Mouse (Mus musculus): ENCODE data around the gene Abtb2. TPM values are rescaled to one million over a fixed set of nuclear protein-coding genes. Genes with fewer than 3 reads are reported as not detected.
A peak's percentile ranks its signal among the peaks of the same experiment; 100 is the strongest.

Abtb2 gene
- polyA plus RNA-seq, 1 experiment from 2014 or later, result 4.5 TPM

DNA sequence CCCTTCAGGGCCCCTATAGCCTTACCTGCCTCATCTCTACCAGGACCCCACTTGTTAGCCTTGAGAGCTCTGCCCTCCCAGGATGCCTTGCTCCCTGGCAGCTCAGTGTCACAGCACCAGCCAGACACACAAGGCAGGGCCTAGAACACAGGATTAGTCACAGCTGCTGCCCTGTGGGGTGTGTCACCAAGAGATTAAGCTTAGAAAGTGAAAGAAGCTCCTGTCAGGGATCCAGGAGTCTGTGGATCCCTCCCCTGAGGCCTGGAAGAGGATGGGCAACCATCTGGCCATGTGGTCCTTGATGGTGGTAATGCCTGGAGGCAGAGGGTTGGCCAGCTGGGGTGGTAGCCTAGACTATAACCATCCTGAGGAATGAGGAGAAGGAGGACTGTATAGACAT lies 121.0 kb downstream of the Abtb2 start:
- H3K4me3 ChIP-seq (replicated peaks), result no peak overlapping the region
- H3K9ac ChIP-seq, result no peak overlapping the region
- no peak overlapping the region for H3K27ac ChIP-seq
- H3K27me3 ChIP-seq (replicated peaks), result no peaks in the 10 kb centered on the region
- no peak overlapping the region for H3K4me2 ChIP-seq (replicated peaks)
- no peaks in the 10 kb centered on the region for H3K9me3 ChIP-seq
- H3K4me1 ChIP-seq (replicated peaks), result peaks cover 6% of the 10 kb centered on the region; the same call in 1 of the 2 replicates
- H3K36me3 ChIP-seq, result no peaks in the 10 kb centered on the region
- ATAC-seq, result no peak

DNA sequence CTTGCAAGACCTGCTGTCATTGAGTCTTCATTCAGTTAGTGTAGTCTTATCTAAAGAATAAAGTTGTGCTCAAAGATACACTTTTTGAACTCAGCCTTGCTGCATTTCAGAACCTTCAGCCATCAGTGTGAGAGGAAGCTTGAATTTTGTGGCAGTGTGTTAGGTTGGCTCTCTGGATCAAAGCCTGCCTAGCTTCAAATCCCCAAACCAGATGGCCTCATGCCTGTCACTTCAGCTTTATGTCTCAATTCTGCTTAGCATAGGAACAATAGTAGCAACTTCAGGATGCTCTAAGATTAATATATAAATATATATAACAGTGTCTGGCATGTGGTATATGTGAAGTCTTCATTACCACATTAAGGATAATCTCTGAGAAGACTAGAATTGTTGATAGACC lies 121.8 kb downstream of the Abtb2 start:
- no peaks in the 10 kb centered on the region for H3K36me3 ChIP-seq
- no peak for ATAC-seq
- no peak overlapping the region for H3K27ac ChIP-seq
- no peaks in the 10 kb centered on the region for H3K27me3 ChIP-seq (replicated peaks)
- no peak overlapping the region for H3K9ac ChIP-seq
- H3K9me3 ChIP-seq, result no peaks in the 10 kb centered on the region
- peaks cover 6% of the 10 kb centered on the region; the same call in 1 of the 2 replicates for H3K4me1 ChIP-seq (replicated peaks)
- no peak overlapping the region for H3K4me3 ChIP-seq (replicated peaks)
- H3K4me2 ChIP-seq (replicated peaks), result no peak overlapping the region

DNA sequence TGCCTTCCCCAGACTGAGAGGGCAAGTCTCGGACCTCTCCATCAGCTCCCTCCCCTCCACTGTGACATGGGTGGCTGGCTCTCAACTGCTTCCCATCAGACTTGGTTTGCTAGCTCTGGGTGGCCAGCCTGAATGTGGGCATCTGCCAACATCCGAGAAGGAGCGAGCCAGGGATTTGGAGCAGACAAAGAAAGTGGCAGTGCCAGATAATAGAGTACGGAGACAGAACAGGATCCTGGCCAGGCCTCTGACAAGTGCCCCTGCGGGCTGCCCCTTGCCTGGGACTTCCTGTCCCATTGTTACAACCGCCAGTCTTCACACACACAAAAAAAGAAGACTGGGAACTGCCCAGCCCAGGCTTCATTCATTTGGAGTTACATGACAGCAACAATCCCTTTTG lies 124.3 kb downstream of the Abtb2 start:
- no peak overlapping the region for H3K9ac ChIP-seq

DNA sequence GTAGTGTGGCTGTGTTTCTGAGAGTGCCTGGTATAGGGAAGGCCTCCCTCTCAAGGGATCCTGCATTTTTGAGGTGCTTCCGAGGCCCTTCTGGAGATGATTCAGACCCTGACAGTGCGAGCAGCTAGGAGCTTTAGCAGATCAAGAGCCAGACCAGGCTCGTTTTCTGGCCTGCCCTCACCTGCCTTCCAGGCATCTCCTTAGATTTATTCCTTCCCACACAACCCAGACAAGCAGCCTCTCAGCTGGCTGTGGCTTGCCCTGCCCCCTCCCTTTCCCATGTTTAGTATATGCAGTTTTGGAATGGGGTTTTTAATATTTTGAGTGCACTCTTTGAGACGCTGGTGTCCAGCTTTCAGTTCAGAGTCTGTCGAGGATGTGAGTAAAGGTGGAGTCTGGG lies 124.7 kb downstream of the Abtb2 start:
- Histone ChIP-seq H3K36me3 (no peaks in the 10 kb centered on the region), H3K27me3 (replicated peaks) (no peaks in the 10 kb centered on the region), H3K4me1 (replicated peaks) (peaks cover 6% of the 10 kb centered on the region; the same call in 1 of the 2 replicates), H3K4me2 (replicated peaks) (no peak overlapping the region), H3K9ac (no peak overlapping the region), H3K9me3 (no peaks in the 10 kb centered on the region), H3K27ac (0 out of 2 replicates have a peak overlapping the region, but pooled peaks have one; percentile 27), H3K4me3 (replicated peaks) (no peak overlapping the region)
- no peak for ATAC-seq
- WGBS, result 42% methylated on average over 5 of the region's 5 CpGs

More for the DNA sequence above, 124.3 kb downstream of the Abtb2 start:
- Histone ChIP-seq H3K36me3 (no peaks in the 10 kb centered on the region), H3K4me2 (replicated peaks) (no peak overlapping the region), H3K27ac (0 out of 2 replicates have a peak overlapping the region, but pooled peaks have one; percentile 27), H3K4me3 (replicated peaks) (no peak overlapping the region), H3K27me3 (replicated peaks) (no peaks in the 10 kb centered on the region), H3K4me1 (replicated peaks) (peaks cover 6% of the 10 kb centered on the region; the same call in 1 of the 2 replicates), H3K9me3 (no peaks in the 10 kb centered on the region)
- WGBS, result 64% methylated on average over 6 of the region's 6 CpGs
- no peak for ATAC-seq

DNA sequence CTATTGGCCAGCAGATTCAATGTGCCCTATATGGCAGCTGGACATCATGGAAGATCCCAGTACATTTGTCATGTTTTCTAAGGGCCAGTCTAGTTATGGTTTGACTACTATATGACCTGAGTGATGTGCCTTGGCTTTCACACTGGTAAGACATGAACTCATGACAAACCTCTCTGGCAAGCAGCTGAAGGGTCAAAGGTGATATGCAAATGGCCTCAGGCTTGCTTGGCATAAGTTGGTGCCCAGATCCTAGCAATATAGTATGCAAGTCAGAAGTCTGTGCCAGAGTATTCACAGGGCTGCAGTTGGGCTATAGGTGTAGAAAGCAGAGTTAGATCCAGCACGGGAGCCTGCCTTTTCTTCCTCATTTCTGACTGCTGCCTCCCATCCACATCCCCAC lies 125.2 kb downstream of the Abtb2 start:
- no peak overlapping the region for H3K4me3 ChIP-seq (replicated peaks)
- H3K36me3 ChIP-seq, result no peaks in the 10 kb centered on the region
- H3K9ac ChIP-seq, result no peak overlapping the region
- 67% methylated on average over 1 of the region's 1 CpGs for WGBS
- peaks cover 6% of the 10 kb centered on the region; the same call in 1 of the 2 replicates for H3K4me1 ChIP-seq (replicated peaks)
- ATAC-seq, result no peak
- H3K4me2 ChIP-seq (replicated peaks), result no peak overlapping the region
- H3K27me3 ChIP-seq (replicated peaks), result no peaks in the 10 kb centered on the region
- H3K9me3 ChIP-seq, result no peaks in the 10 kb centered on the region
- no peak overlapping the region for H3K27ac ChIP-seq

DNA sequence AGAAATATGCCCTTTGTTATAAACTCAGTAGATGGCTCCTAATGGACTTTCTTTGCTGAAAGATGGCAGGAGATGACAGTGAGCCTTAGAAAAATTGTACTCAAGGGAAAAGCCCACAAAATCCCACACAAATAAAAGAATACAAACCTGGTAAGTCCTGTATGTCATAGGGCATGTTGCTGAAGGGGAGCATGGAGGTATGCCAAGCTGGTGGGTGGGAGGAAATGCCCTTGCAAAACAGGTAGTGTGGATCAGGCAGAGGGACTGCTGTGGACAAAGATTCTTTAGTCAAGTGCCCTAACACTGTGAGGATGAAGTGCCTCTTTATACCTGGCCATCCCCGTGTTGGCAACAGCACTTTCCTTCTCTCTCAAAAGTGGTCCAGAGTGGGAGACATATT lies 126.7 kb downstream of the Abtb2 start:
- no peak overlapping the region for H3K4me2 ChIP-seq (replicated peaks)
- 100% methylated on average over 1 of the region's 1 CpGs for WGBS
- no peak for ATAC-seq

DNA sequence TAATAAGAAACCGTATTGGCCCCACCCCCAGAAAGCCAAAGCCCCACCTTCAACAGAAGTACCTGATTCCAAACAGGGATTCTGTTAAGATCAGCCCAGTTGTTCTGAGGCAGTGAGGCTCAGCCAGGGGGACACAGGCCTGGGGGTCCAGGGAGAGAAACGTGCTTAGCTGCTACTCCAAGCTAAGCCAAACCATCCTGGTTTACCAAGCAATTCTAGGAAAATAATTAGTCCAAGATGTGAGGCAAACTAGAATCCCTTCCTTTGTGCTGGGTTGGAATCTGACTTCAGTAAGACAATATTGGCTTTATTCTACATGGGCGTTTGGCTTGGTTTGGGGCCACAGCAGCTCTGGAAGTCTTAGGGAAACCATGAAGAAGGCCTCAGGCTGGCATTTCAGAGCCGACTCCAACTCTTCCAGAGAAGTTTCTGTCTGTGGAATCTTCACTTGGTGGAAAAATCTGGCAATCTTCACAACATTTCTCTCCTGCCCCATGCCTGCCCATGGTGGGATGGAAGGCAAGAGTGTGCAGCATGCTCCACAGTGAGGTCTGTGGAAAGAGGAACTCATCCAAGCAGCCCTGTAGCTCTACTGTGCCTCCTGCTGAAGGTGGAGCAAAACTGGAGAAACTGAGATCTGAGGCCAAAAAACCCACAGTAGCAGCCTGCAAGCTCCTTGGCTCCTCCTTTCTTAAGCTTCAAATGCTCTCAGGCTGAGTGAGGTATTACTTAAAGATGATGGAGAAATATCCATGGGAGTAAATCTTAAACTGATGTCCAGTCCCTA lies 128.9 kb downstream of the Abtb2 start:
- WGBS, result 81% methylated on average over 4 of the region's 4 CpGs
- ATAC-seq, result no peak
- H3K9ac ChIP-seq, result no peak overlapping the region
- no peak overlapping the region for H3K4me3 ChIP-seq (replicated peaks)
- no peak overlapping the region for H3K27ac ChIP-seq
- H3K4me2 ChIP-seq (replicated peaks), result no peak overlapping the region
- H3K4me1 ChIP-seq (replicated peaks), result peaks cover 6% of the 10 kb centered on the region; the same call in 1 of the 2 replicates
- H3K36me3 ChIP-seq, result no peaks in the 10 kb centered on the region
- no peaks in the 10 kb centered on the region for H3K9me3 ChIP-seq
- H3K27me3 ChIP-seq (replicated peaks), result no peaks in the 10 kb centered on the region

More for the DNA sequence above, 126.7 kb downstream of the Abtb2 start:
- H3K27ac ChIP-seq, result no peak overlapping the region
- no peak overlapping the region for H3K9ac ChIP-seq
- H3K4me1 ChIP-seq (replicated peaks), result peaks cover 6% of the 10 kb centered on the region; the same call in 1 of the 2 replicates
- no peak overlapping the region for H3K4me3 ChIP-seq (replicated peaks)
- no peaks in the 10 kb centered on the region for H3K9me3 ChIP-seq
- H3K27me3 ChIP-seq (replicated peaks), result no peaks in the 10 kb centered on the region
- H3K36me3 ChIP-seq, result no peaks in the 10 kb centered on the region

DNA sequence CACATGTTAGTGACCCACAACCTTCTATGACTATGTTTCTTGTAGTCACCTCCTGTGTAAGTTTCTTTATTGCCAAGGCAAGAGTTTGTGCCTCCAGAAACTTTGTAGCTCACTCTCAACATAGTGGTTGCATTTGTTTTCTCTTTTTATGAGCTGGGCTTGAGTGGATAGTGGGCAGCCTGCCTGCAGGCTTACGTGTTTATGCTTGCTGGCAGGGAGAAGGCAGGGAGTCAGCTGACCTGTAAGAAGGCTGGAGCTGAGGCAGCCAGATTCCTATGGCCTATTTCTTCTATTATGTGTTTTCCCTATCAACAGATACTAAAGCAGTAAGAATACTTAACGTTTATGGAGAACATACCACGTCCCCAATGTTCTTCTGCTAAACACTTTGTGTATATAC lies 130.1 kb downstream of the Abtb2 start:
- Histone ChIP-seq H3K4me1 (replicated peaks) (no peaks in the 10 kb centered on the region), H3K9me3 (no peaks in the 10 kb centered on the region), H3K4me3 (replicated peaks) (no peak overlapping the region), H3K4me2 (replicated peaks) (no peak overlapping the region), H3K36me3 (no peaks in the 10 kb centered on the region), H3K27me3 (replicated peaks) (no peaks in the 10 kb centered on the region), H3K27ac (no peak overlapping the region), H3K9ac (no peak overlapping the region)
- 58% methylated on average over 3 of the region's 3 CpGs for WGBS
- no peak for ATAC-seq

DNA sequence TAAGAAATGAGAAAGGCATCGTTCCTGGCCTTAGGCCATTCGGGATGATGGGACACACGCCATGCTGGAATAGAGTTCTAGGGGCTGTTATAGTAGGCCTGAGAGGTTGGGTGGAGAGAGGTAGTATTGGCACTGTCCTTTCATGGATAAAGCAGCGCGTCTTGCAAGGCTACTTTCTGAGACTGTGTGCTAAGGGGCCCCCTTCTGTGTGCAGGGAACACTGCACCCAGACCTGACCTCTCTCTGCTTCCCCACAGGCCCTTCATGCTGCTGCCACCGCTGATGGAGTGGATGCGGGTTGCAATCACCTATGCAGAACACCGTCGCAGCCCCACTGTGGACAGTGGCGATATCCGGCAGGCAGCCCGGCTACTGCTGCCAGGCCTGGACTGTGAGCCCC lies 134.4 kb downstream of the Abtb2 start:
- no peaks in the 10 kb centered on the region for H3K36me3 ChIP-seq
- no peaks in the 10 kb centered on the region for H3K27me3 ChIP-seq (replicated peaks)
- no peak overlapping the region for H3K9ac ChIP-seq
- 83% methylated on average over 12 of the region's 12 CpGs for WGBS
- no peak overlapping the region for H3K4me2 ChIP-seq (replicated peaks)
- no peaks in the 10 kb centered on the region for H3K9me3 ChIP-seq
- H3K4me1 ChIP-seq (replicated peaks), result no peaks in the 10 kb centered on the region
- no peak for ATAC-seq
- H3K4me3 ChIP-seq (replicated peaks), result no peak overlapping the region
- no peak overlapping the region for H3K27ac ChIP-seq

DNA sequence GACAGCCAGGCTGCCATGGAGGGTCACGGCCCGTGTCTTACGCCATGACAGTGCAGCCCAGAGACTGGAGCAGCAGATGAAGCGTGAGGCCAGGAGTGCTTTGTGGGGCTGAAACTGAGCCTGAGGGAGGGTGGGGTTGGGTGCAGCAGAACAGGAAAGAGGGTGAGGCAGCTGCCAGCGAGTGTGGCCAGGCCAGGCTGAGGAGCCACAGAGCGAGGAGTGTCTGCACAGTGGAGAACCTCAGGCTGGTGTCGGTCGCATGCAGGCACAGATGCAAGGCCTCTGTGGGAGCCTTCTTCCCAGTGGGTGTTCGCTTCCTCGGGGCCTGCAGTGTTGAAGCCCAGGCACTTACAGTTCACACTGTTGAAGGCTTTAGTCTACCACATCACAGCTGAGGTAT lies 137.2 kb downstream of the Abtb2 start:
- WGBS, result 82% methylated on average over 10 of the region's 10 CpGs
- H3K4me2 ChIP-seq (replicated peaks), result no peak overlapping the region
- H3K4me3 ChIP-seq (replicated peaks), result no peak overlapping the region
- H3K9me3 ChIP-seq, result no peaks in the 10 kb centered on the region
- no peak overlapping the region for H3K27ac ChIP-seq
- no peak for ATAC-seq
- peaks cover 10% of the 10 kb centered on the region for H3K4me1 ChIP-seq (replicated peaks)
- no peaks in the 10 kb centered on the region for H3K36me3 ChIP-seq
- no peak overlapping the region for H3K9ac ChIP-seq
- no peaks in the 10 kb centered on the region for H3K27me3 ChIP-seq (replicated peaks)

DNA sequence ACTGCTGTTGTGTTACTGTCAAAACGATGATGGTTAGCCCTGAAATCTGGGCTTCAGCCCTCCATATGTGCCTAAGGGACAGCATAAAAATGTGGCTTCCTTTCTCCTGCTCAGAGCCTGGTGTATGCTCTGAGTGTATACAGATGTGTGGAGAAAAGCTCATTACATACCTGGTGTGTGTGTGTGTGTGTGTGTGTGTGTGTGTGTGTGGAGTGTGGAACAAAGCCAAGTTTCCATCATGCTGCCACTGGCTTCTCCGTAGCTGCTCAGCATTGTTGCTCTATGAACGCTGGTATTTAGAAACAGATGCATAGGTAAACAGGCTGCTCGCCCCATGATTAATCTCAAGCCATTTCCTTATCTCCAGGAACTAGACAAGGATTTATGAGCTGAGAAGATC lies 137.8 kb downstream of the Abtb2 start:
- Histone ChIP-seq H3K4me1 (replicated peaks) (peaks cover 10% of the 10 kb centered on the region), H3K4me3 (replicated peaks) (no peak overlapping the region), H3K9ac (no peak overlapping the region), H3K9me3 (no peaks in the 10 kb centered on the region), H3K36me3 (no peaks in the 10 kb centered on the region), H3K27me3 (replicated peaks) (no peaks in the 10 kb centered on the region), H3K4me2 (replicated peaks) (no peak overlapping the region), H3K27ac (no peak overlapping the region)
- no peak for ATAC-seq
- 47% methylated on average over 4 of the region's 4 CpGs for WGBS

DNA sequence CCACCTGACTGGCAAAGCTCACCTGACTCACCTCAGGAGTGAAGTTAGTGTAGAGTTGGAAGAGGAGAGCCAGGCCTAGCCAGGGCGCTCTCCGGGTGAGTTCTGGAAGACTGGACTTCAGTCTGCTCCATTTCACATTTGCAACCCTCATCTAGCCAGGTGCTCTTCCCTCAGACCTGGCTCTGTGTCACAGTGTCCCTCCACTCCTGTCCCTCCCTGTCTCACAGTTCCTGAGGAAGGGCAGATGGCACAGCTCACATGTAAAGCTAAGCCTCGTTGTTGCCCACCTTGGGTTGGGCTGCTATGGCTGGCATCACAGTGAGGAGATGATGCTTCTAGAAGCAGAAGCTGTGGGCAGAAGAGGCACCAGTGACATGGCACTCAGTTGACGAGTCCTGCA lies 139.7 kb downstream of the Abtb2 start:
- no peak overlapping the region for H3K9ac ChIP-seq
- H3K4me2 ChIP-seq (replicated peaks), result no peak overlapping the region
- no peaks in the 10 kb centered on the region for H3K36me3 ChIP-seq
- H3K4me3 ChIP-seq (replicated peaks), result no peak overlapping the region
- H3K27ac ChIP-seq, result no peak overlapping the region
- peaks cover 10% of the 10 kb centered on the region for H3K4me1 ChIP-seq (replicated peaks)
- H3K9me3 ChIP-seq, result no peaks in the 10 kb centered on the region
- peak; percentile 11; the same call in 1 of the 2 replicates for ATAC-seq
- H3K27me3 ChIP-seq (replicated peaks), result no peaks in the 10 kb centered on the region
- WGBS, result 82% methylated on average over 4 of the region's 4 CpGs

DNA sequence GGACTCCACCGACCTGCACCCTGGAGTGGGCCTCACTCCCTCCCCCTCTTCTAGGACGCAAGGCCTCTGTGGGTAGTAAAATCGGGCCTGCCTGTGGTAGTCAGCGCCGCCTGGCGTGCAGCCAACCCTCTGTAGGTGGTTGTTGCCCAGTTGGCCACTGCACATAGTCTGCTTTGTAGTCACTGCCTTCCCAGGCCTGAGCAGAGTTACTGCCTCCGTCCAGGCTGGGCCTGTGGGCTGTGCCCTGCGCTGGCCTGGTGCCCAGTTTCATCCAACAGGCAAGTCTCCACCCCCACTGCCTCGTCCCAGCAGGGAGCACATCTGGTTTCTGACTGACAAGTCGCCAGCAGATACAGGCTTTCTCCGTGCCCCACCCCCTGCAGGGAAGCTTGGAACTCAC lies 140.1 kb downstream of the Abtb2 start:
- Histone ChIP-seq H3K27me3 (replicated peaks) (no peaks in the 10 kb centered on the region), H3K4me1 (replicated peaks) (peaks cover 10% of the 10 kb centered on the region), H3K27ac (no peak overlapping the region), H3K36me3 (no peaks in the 10 kb centered on the region), H3K4me2 (replicated peaks) (no peak overlapping the region), H3K4me3 (replicated peaks) (no peak overlapping the region), H3K9ac (no peak overlapping the region), H3K9me3 (no peaks in the 10 kb centered on the region)
- WGBS, result 39% methylated on average over 11 of the region's 11 CpGs
- peak; percentile 82 for ATAC-seq

Data from intestine, embryonic 15.5 days (tissue).